Comparison of ENCODE assay signal across 8 mouse cellular contexts in the genomic region with DNA sequence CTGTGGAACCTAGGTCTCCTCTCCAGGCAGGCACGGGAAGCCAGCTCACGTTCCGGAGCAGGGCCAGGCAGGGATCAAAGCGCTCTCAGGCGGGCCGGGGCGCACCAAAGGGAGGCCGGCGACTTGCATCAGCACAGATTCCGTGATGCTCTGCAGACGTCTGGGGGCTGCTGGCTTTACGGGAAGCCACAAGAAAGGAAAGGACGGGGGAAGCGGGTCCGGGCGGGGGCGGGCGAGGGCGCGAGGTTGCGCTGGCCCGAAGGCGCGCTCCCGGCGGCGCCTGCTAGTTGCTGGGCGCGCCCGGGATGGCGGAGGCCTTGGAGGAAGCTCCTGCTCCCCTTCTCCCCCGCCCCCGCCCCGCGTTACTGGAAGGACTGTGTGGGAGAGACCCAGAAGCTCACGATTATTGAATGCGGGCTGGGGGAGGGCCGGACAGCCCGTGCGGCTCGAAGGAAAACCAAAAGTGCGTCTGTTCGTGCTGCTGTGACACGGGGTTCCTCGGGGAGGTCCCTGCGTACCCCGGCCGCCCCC. TPM values are rescaled to one million over a fixed set of nuclear protein-coding genes. Genes with fewer than 3 reads are reported as not detected.
A peak's percentile ranks its signal among the peaks of the same experiment; 100 is the strongest.
DNase-seq lines count a peak whose midpoint lies in the region; ATAC-seq lines count a peak whose summit lies in the region.

No protein-coding gene starts in this region.

- H3K9ac ChIP-seq in embryonic facial prominence, embryonic 15.5 days: peak overlapping the region; percentile 49
- peak overlapping the region; percentile 81 for H3K9ac ChIP-seq in heart, embryonic 11.5 days (ENCODE audit: low read depth, low read length)
- H3K9ac ChIP-seq in kidney, embryonic 16.5 days (replicated peaks; ENCODE audit: low read length): peak overlapping the region; percentile 67
- peak overlapping the region; percentile 70 for H3K9ac ChIP-seq in midbrain, embryonic 16.5 days (ENCODE audit: low read depth, low read length)
- peak overlapping the region; percentile 51 for H3K9ac ChIP-seq in stomach, embryonic 15.5 days

- under 1% methylated on average over 48 of the region's 48 CpGs for WGBS in embryonic facial prominence, embryonic 15.5 days
- 1% methylated on average over 44 of the region's 48 CpGs for WGBS in heart, embryonic 11.5 days (ENCODE audit: insufficient replicate concordance)
- WGBS in kidney, embryonic 16.5 days: under 1% methylated on average over 44 of the region's 48 CpGs
- under 1% methylated on average over 38 of the region's 48 CpGs for WGBS in midbrain, embryonic 16.5 days
- under 1% methylated on average over 27 of the region's 48 CpGs for WGBS in stomach, embryonic 15.5 days

- H3K27me3 ChIP-seq in embryonic facial prominence, embryonic 15.5 days: no peaks in the 10 kb centered on the region
- H3K27me3 ChIP-seq in heart, embryonic 11.5 days (ENCODE audit: control insufficient read depth, insufficient read depth, low read length): peaks cover 6% of the 10 kb centered on the region; the same call in 1 of the 2 replicates
- no peaks in the 10 kb centered on the region for H3K27me3 ChIP-seq in kidney, embryonic 16.5 days (ENCODE audit: insufficient read depth, low read length)
- peaks cover 37% of the 10 kb centered on the region for H3K27me3 ChIP-seq in midbrain, embryonic 16.5 days (ENCODE audit: control insufficient read depth, insufficient read depth, low read depth, low read length)
- H3K27me3 ChIP-seq in stomach, embryonic 15.5 days (replicated peaks): no peaks in the 10 kb centered on the region

- H3K4me1 ChIP-seq in embryonic facial prominence, embryonic 15.5 days: peaks cover 23% of the 10 kb centered on the region
- peaks cover 7% of the 10 kb centered on the region for H3K4me1 ChIP-seq in heart, embryonic 11.5 days (ENCODE audit: control insufficient read depth, insufficient read depth, low read length)
- peaks cover 31% of the 10 kb centered on the region for H3K4me1 ChIP-seq in kidney, embryonic 16.5 days (ENCODE audit: insufficient read depth, low read length)
- peaks cover 18% of the 10 kb centered on the region for H3K4me1 ChIP-seq in midbrain, embryonic 16.5 days (ENCODE audit: control insufficient read depth, insufficient read depth, low read length)
- H3K4me1 ChIP-seq in stomach, embryonic 15.5 days: peaks cover 17% of the 10 kb centered on the region

- peak overlapping the region; percentile 74 for H3K4me2 ChIP-seq in embryonic facial prominence, embryonic 15.5 days (replicated peaks)
- peak overlapping the region; percentile 91 for H3K4me2 ChIP-seq in heart, embryonic 11.5 days
- peak overlapping the region; percentile 87 for H3K4me2 ChIP-seq in kidney, embryonic 16.5 days (replicated peaks; ENCODE audit: low read depth, low read length)
- peak overlapping the region; percentile 97 for H3K4me2 ChIP-seq in midbrain, embryonic 16.5 days (ENCODE audit: low read length)
- peak overlapping the region; percentile 69 for H3K4me2 ChIP-seq in stomach, embryonic 15.5 days

- H3K4me3 ChIP-seq in embryonic facial prominence, embryonic 15.5 days (replicated peaks): peak overlapping the region; percentile 74
- peak overlapping the region; percentile 84 for H3K4me3 ChIP-seq in heart, embryonic 11.5 days (ENCODE audit: low read depth, low read length)
- peak overlapping the region; percentile 85 for H3K4me3 ChIP-seq in kidney, embryonic 16.5 days (ENCODE audit: low read length)
- peak overlapping the region; percentile 68 for H3K4me3 ChIP-seq in midbrain, embryonic 16.5 days (ENCODE audit: low read depth, low read length)
- H3K4me3 ChIP-seq in stomach, embryonic 15.5 days (replicated peaks): peak overlapping the region; percentile 82

- peak; percentile 45 to 46 for DNase-seq in B cell, adult 2 months
- DNase-seq in adrenal gland, postnatal 25 days: peak; percentile 75
- DNase-seq in liver: peak; percentile 49

- H3K27ac ChIP-seq in embryonic facial prominence, embryonic 15.5 days (replicated peaks): peak overlapping the region; percentile 100
- H3K27ac ChIP-seq in heart, embryonic 11.5 days (ENCODE audit: low read depth, low read length): peak overlapping the region; percentile 86
- H3K27ac ChIP-seq in kidney, embryonic 16.5 days (ENCODE audit: low read length): peak overlapping the region; percentile 74
- peak overlapping the region; percentile 5; the same call in 1 of the 2 replicates for H3K27ac ChIP-seq in midbrain, embryonic 16.5 days (ENCODE audit: low read length)
- H3K27ac ChIP-seq in stomach, embryonic 15.5 days: peak overlapping the region; percentile 100

- no peaks in the 10 kb centered on the region for H3K36me3 ChIP-seq in embryonic facial prominence, embryonic 15.5 days
- no peaks in the 10 kb centered on the region for H3K36me3 ChIP-seq in heart, embryonic 11.5 days (ENCODE audit: control insufficient read depth, insufficient read depth, low read length)
- no peaks in the 10 kb centered on the region for H3K36me3 ChIP-seq in kidney, embryonic 16.5 days (ENCODE audit: insufficient read depth, low read length)
- no peaks in the 10 kb centered on the region for H3K36me3 ChIP-seq in midbrain, embryonic 16.5 days (ENCODE audit: control insufficient read depth, insufficient read depth, low read length)
- H3K36me3 ChIP-seq in stomach, embryonic 15.5 days: no peaks in the 10 kb centered on the region

- ATAC-seq in embryonic facial prominence, embryonic 15.5 days (ENCODE audit: insufficient number of reproducible peaks, low FRiP score, low TSS enrichment, low read depth): no peak
- ATAC-seq in heart, embryonic 11.5 days (replicated peaks; ENCODE audit: insufficient number of reproducible peaks, low FRiP score, low TSS enrichment): no peak
- ATAC-seq in kidney, embryonic 16.5 days (ENCODE audit: low FRiP score, low TSS enrichment): peak; percentile 22
- no peak for ATAC-seq in midbrain, embryonic 16.5 days
- 0 out of 2 replicates have a peak, but pooled peaks have one; percentile 11 for ATAC-seq in stomach, embryonic 15.5 days (ENCODE audit: insufficient read depth, low FRiP score, low read depth)

- no peaks in the 10 kb centered on the region for H3K9me3 ChIP-seq in embryonic facial prominence, embryonic 15.5 days (replicated peaks)
- H3K9me3 ChIP-seq in heart, embryonic 11.5 days (replicated peaks; ENCODE audit: control insufficient read depth, low read length): no peaks in the 10 kb centered on the region
- H3K9me3 ChIP-seq in kidney, embryonic 16.5 days (ENCODE audit: low read length): no peaks in the 10 kb centered on the region
- H3K9me3 ChIP-seq in midbrain, embryonic 16.5 days (replicated peaks; ENCODE audit: control insufficient read depth, low read length, poor library complexity, severe bottlenecking): no peaks in the 10 kb centered on the region
- H3K9me3 ChIP-seq in stomach, embryonic 15.5 days: no peaks in the 10 kb centered on the region

RNA-seq across cellular contexts. Expression of a gene that starts 2.6 kb away (rescaled TPM):
- total RNA-seq in adrenal gland, postnatal 25 days (2021): 470 and 512 TPM in 2 replicates
- 12.5 and 14.0 TPM in 2 replicates for polyA plus RNA-seq in embryonic facial prominence, embryonic 15.5 days (2015; fragmentation: Nextera tagmentation; extraction: Ambion mirVana)
- 3.0 and 3.4 TPM in 2 replicates for polyA plus RNA-seq in heart, embryonic 11.5 days (2014; fragmentation: Nextera tagmentation; extraction: Ambion mirVana)
- polyA plus RNA-seq in kidney, embryonic 16.5 days (2015; fragmentation: Nextera tagmentation; extraction: Ambion mirVana): 5.5 and 6.5 TPM in 2 replicates
- 0.37 and 0.55 TPM in 2 replicates for polyA plus RNA-seq in midbrain, embryonic 16.5 days (2015; fragmentation: Nextera tagmentation; extraction: Ambion mirVana)
- 11.4 and 11.5 TPM in 2 replicates for polyA plus RNA-seq in stomach, embryonic 15.5 days (2015; fragmentation: Nextera tagmentation; extraction: Ambion mirVana)

Comparison
In these comparisons a context has a peak if more than half of its experiments do, and no peak if none do; other contexts are left out.
1. ATAC-seq: peak in kidney, embryonic 16.5 days (single experiment) and stomach, embryonic 15.5 days (single experiment); none in embryonic facial prominence, embryonic 15.5 days (single experiment), heart, embryonic 11.5 days (single experiment) and midbrain, embryonic 16.5 days (single experiment).
2. H3K27ac ChIP-seq: peak in every context shown above with its lines; median percentile 100 in embryonic facial prominence, embryonic 15.5 days; 100 in stomach, embryonic 15.5 days; 86 in heart, embryonic 11.5 days; 74 in kidney, embryonic 16.5 days; 5 in midbrain, embryonic 16.5 days.
3. Peak in every context shown above with its lines, with median percentiles within 50 percentile points of each other: DNase-seq, H3K4me2 ChIP-seq, H3K4me3 ChIP-seq and H3K9ac ChIP-seq.